Mouse (Mus musculus) urinary bladder, adult 18-20 months (tissue): Measurements from ENCODE around the gene Dusp8.

Experiments used
- DNase-seq, 2 experiments: peaks; one replicate each; pipeline ENCODE4 v3.0.0; 2022; ENCODE audit warnings: low spot score in 2 of 2, mixed read lengths in 2 of 2

Gene Dusp8

GRCm38 (mm10) chr7:142055431-142055830 is 40.2 kb downstream of the Dusp8 start:
- no peak for DNase-seq

GRCm38 (mm10) chr7:142050536-142050935 is 45.1 kb downstream of the Dusp8 start:
- no peak for DNase-seq

- DNase-seq, result no peak
Measured at GRCm38 (mm10) chr7:142045932-142046331, 49.7 kb downstream of the Dusp8 start.

- DNase-seq, result no peak
Measured at GRCm38 (mm10) chr7:142045344-142045743, 50.3 kb downstream of the Dusp8 start.

GRCm38 (mm10) chr7:142040756-142041155 is 54.9 kb downstream of the Dusp8 start:
- DNase-seq, result no peak

GRCm38 (mm10) chr7:142037553-142038170 is 58.0 kb downstream of the Dusp8 start:
- DNase-seq, result no peak

- no peak for DNase-seq
Measured at GRCm38 (mm10) chr7:142035048-142035811, 60.4 kb downstream of the Dusp8 start.

- DNase-seq, result no peak
Measured at GRCm38 (mm10) chr7:142034198-142034597, 61.4 kb downstream of the Dusp8 start.

- DNase-seq, result no peak
Measured at GRCm38 (mm10) chr7:142030073-142030472, 65.6 kb downstream of the Dusp8 start.
